Mouse (Mus musculus) inflammation-experienced regulatory T-cells, adult 6 months (primary cell): Measurements from ENCODE around the gene Fitm2. TPM values are rescaled to one million over a fixed set of nuclear protein-coding genes. Genes with fewer than 3 reads are reported as not detected.

Experiments
- ATAC-seq: one replicate; pipeline ENCODE4 v1.8.0; 2017
- polyA plus RNA-seq, 3 experiments: library from polyadenylated mRNA; unstranded; fragments of 100-300 nt; shearing (Covaris generic); gene quantifications; one replicate each; pipeline ENCODE4 v1.2.1; 2017

The Fitm2 gene
- polyA plus RNA-seq, 3 experiments from 2014 or later: 1.3 to 3.0 (median 2.2) TPM

DNA sequence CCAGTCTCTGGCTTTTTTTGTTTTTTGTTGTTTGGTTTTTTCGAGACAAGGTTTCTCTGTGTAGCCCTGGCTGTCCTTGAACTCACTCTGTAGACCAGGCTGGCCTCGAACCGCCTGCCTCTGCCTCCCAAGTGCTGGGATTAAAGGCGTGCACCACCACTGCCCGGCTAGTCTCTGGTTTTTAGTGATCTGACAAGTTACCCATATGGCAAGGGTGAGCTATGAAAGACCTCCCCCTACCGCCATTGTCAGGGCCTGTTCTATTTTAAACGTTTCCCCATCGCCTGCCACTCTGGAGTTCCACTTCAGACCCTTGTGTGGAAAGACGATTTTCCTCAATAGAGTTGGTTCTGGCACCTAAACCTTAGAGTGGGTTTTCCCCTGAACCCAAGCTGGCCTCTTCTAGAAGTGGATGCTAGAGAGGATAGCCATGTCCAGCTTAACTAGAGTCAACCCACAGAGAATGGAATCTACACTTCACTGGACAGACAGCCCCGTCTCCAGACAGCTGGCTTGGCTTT lies 52.0 kb downstream of the Fitm2 start:
- ATAC-seq: no peak

DNA sequence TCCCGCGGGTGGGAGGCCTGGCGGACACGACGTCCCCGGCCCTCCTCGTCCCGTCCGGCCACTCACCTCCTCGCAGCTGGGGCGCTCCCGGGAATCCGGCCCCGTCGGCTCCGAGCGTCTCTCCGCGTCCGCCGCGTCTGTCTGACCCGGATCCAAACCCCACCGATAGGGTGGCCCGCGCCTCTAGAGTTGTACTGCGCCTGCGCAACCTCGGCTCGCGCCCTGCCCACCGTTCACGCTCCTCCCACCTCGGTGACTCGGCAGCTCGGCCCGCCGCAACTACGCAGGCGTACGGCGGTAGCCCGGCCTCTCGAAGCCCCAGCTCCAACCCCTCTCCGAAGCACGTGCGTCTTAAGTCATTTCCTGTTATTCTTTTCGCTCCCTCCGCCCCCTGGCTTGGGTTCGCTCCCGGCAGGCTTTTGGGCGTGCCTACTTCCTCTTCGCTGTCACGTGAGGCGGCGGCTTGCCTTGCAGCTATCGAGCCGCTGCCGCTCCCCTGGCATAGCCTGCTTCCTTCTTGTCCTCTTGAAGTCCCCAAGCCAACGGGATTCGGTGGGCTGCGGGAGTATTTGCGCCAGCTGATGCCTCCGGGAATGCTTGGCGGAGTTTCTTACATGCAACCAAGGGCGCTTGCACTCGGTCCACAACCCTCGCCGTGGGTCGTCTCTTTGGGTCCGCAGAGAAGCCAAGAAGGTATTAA lies 52.9 kb downstream of the Fitm2 start:
- ATAC-seq: peak; percentile 97

DNA sequence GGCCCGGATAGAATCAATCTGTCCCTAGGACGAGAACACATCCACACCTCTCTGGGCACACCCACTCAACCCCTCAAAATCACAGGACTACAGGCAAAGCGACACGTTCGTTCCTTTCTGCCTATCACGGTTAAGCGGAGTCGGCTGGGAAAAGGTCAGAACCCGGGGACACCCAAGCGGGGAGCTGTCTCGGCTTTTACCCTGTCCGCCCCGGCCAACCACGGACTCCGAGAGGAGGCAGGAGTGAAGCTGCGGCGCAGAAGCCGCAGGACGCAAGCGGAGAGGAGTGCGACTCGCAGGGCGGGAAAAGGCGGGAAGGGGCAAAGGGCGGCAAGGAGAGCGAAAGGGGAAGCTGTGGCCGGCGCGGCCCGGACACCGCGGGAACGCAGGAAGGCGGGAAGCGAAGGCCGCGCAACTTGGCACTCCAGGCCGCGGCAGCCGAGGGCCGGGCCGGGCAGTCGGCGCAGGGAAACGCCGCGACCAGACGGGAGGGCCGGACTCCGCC lies 53.5 kb downstream of the Fitm2 start:
- peak; percentile 3 for ATAC-seq

DNA sequence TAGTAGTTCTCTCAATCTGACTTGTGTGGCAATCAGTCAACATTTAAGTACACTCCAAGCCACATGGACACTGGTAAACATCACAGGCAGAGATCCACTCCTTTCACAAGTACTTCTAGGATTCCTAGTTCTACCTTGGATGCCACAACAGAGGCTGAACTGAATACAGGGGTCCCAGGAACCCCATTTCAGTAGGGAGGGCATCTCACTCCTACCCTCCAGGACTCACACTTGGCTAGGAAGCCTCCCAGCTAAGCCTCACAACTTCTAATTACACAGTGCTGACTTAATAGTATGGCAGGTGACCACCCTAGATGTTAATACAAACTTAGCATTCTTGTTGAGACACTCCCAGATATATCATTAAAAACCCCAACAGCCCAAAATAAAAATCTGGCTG lies 54.6 kb downstream of the Fitm2 start:
- ATAC-seq: no peak

DNA sequence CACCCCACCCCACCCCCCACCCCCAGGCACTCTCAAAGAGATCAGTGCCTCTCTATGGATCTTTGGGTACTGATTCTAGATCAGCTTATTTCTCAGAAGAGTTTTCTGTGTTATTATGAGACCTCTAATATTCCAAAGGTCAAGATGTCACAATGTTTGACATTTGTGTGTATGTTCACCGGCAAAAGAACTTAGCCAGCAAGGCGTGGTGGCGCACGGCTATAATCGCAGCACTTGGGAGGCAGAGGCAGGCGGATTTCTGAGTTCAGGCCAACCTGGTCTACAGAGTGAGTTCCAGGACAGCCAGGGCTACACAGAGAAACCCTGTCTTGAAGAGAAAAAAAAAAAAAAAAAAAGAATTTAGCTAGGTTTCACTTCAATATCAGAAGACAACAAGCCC lies 55.4 kb downstream of the Fitm2 start:
- ATAC-seq: no peak

Other genes starting within 250 kb of the Fitm2 start
- gene Jph2, start 74.6 kb downstream of the Fitm2 start, polyA plus RNA-seq: not detected
- 100 to 1,000 TPM; 120 to 137 (median 126) TPM for gene Oser1, start 47.9 kb downstream of the Fitm2 start, polyA plus RNA-seq
- gene Gdap1l1, start 34.2 kb downstream of the Fitm2 start, polyA plus RNA-seq: under 1 TPM in 1 of 3 experiments, not detected in 2; 0.39 TPM
- not detected for gene R3hdml, start 19.7 kb upstream of the Fitm2 start, polyA plus RNA-seq
- not detected for gene Hnf4a, start 34.2 kb upstream of the Fitm2 start, polyA plus RNA-seq
- 10 to 100 TPM; 37.3 to 41.8 (median 40.6) TPM for gene Ttpal, start 129.7 kb upstream of the Fitm2 start, polyA plus RNA-seq
- 100 to 1,000 TPM; 124 to 178 (median 145) TPM for gene Serinc3, start 172.5 kb upstream of the Fitm2 start, polyA plus RNA-seq
- gene Pkig, start 185.8 kb upstream of the Fitm2 start, polyA plus RNA-seq: 1 to 10 TPM; 2.0 to 5.5 (median 3.3) TPM